Mouse (Mus musculus) erythroblast, embryonic 14.5 days (primary cell): ENCODE data around the gene Thnsl2.

Experiments
- GATA1 ChIP-seq: IDR thresholded peaks from 2 replicates; pipeline ENCODE4 v1.6.1; 2012; ENCODE audit warnings: low read length, inconsistent platforms, mixed read lengths
- TAL1 ChIP-seq: IDR thresholded peaks from 3 replicates; pipeline ENCODE4 v1.6.1; 2012; ENCODE audit warnings: low read length, inconsistent platforms, mixed read lengths

GRCm38 (mm10) chr6:71180596-71180995, 36.4 kb upstream of the Thnsl2 start:
- no peak for TF ChIP-seq GATA1
- TF ChIP-seq TAL1: no peak
